Mouse (Mus musculus): Measurements from ENCODE around the gene Paip2b. TPM values are rescaled to one million over a fixed set of nuclear protein-coding genes. Genes with fewer than 3 reads are reported as not detected.

The Paip2b gene
- polyA plus RNA-seq (2014; fragmentation: Illumina TruSeq; extraction: RNeasy Lipid Tissue Mini Kit (QIAGEN cat#74804); ENCODE audit: low read depth, low replicate concordance) = 54.5 TPM

DNA sequence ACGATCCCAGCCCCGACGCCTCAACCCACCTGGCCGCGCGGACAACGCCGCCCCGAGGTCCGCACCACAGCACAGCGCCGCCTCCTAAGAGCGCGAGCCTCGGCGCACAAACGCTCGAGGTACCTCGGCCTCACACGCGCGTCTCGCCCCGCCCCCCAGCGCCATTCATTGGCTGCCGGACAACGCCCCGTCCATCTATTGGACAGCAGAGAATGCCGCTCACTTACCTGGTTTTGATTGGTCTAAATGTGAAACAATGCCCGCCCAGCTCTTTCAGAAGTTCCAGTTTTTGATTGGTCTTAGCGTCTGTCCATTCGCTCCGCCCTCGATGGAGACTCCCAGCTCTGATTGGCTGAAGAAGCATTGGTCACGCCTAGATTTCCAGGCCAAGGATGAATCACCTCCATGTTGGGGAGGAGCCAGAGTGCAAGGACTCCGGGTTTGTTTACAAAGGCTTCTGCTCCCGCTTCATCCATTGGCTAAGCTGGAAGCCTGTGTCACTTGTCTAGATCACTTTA lies at the start of gene Paip2b:
Paip2b (minus strand) TSS at position 136 of the 518 bp plus-strand sequence.

DNA sequence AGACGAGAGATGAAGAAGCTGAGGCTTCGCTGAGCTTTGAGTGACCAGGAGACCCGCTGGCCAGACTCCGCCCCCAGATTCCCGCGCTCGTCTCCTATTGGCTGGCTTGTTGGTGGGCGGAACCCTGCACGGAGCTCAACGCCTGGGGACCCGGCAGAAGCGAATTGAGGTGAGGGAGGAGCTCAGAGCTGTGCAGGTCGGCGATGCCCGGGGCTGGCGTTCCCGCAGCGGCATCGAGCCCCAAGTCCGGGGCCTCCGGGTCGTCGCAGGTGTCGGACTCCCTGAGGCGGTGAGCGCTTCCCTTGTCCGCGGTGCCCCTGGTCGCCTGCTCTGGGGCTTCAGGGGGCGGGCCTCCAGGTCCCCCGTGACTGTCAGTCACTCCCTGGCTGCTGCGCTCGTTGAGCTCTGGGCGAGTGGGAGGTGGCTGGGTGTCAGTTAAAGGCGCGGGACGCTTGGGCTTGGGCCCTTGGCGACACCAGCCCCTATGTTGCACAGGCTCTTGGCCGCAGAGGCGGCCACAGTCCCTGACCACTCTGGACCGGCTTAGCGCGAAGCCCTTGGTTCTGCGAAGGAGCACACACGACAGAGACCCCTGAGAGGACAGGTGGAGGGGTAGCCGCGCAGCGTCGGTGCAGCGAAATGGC lies 35.5 kb upstream of the Paip2b start, which contains the start of gene Zfp638:
Zfp638 (plus strand) TSS at position 156 of the 644 bp plus-strand sequence.

DNA sequence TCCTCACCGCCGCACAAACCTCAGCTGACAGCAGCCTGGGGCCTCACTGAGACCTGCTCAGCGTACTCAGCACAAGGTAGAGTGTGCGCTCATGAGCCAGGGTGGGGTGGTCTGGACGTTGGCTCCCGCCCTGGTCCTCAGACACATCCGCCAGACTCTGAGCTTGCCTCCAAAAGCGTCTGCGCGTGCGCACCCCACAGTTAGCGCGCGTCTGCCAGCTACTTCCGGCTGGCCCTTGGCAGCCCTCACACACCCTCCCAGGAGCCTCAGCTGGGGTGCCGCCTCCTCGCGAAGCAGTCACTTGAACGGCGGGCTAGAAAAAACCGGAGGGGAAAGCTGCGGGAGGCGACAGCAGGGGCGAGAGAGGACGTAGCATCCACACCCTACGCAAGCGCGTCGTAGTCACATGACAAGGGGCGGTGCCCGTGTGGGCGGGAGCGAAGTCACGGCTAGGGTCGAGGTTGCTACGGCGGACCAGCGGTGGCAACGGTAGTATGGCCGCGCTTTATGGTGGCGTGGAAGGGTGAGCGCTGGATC lies 36.7 kb downstream of the Paip2b start, which contains the start of gene Nagk:
Nagk (plus strand) TSS at position 223 of the 537 bp plus-strand sequence.

DNA sequence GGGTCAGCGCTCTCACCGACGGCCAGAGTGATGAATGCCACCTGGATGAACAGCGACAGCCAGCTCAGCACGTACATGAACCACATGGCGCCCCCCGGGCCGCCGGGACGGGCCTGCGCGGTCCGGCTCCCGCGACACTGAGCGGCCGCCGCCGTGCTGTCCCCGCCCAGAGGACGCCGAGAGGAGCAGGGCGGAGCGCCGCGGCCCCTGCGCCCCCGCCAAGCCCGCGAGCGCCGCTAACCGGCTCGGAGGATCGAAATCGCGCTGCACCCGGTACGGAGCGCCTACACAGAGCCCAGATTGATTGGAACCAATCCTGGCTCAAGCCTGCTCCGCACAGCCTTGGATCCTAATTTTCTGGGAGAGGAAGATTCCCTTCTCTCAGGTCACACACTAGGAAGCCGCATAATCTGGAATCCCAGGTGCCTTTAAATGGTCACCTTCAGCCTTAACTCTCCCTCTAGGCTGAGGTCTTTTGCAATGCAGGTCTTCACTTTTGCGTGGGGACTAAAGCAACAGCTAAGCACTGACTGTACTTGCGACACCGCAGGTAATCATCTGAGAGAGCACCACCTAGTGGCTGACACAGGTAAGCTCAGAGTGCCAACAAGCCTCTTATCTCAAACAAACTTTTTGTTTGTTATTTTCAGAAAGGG lies 55.8 kb downstream of the Paip2b start, which contains the start of gene Tex261:
Tex261 (minus strand) TSS at position 176 of the 656 bp plus-strand sequence.

DNA sequence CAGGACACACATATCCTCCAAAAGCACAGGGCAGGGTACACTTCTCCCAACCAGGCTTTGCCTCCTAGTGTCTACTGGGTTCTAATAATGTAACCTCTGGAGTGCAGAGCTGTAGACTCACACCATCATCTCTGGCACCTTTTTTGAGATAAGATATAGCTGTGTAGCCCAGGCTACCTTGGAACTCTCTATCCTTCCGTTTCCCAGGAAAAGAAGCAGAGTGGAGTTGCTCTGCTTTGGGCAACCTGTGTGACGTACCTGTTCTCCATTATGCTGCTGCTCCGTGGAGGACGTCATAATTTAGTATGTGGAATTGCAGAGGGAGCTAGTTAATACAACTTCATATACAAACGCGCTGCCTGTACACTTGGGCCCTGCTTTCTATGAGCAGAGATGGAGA lies 69.2 kb downstream of the Paip2b start, which contains the start of gene Ankrd53:
Ankrd53 (plus strand) TSS at position 301 of the 400 bp plus-strand sequence.

Other genes with a start within 250 kb of the Paip2b start
- gene Clec4f, start 175.6 kb downstream of the Paip2b start, polyA plus RNA-seq (2014; fragmentation: Illumina TruSeq; extraction: RNeasy Lipid Tissue Mini Kit (QIAGEN cat#74804); ENCODE audit: low read depth, low replicate concordance) = not detected
- gene Cd207, start 153.9 kb downstream of the Paip2b start, polyA plus RNA-seq (2014; fragmentation: Illumina TruSeq; extraction: RNeasy Lipid Tissue Mini Kit (QIAGEN cat#74804); ENCODE audit: low read depth, low replicate concordance) = not detected
- gene Vax2, start 120.5 kb downstream of the Paip2b start, polyA plus RNA-seq (2014; fragmentation: Illumina TruSeq; extraction: RNeasy Lipid Tissue Mini Kit (QIAGEN cat#74804); ENCODE audit: low read depth, low replicate concordance) = not detected
- 3.1 TPM for gene Atp6v1b1, start 88.8 kb downstream of the Paip2b start, polyA plus RNA-seq (2014; fragmentation: Illumina TruSeq; extraction: RNeasy Lipid Tissue Mini Kit (QIAGEN cat#74804); ENCODE audit: low read depth, low replicate concordance)
- gene Ankrd53, start 69.1 kb downstream of the Paip2b start, polyA plus RNA-seq (2014; fragmentation: Illumina TruSeq; extraction: RNeasy Lipid Tissue Mini Kit (QIAGEN cat#74804); ENCODE audit: low read depth, low replicate concordance) = 15.4 TPM
- gene Tex261, start 55.9 kb downstream of the Paip2b start, polyA plus RNA-seq (2014; fragmentation: Illumina TruSeq; extraction: RNeasy Lipid Tissue Mini Kit (QIAGEN cat#74804); ENCODE audit: low read depth, low replicate concordance) = 11.0 TPM
- 18.6 TPM for gene Nagk, start 36.8 kb downstream of the Paip2b start, polyA plus RNA-seq (2014; fragmentation: Illumina TruSeq; extraction: RNeasy Lipid Tissue Mini Kit (QIAGEN cat#74804); ENCODE audit: low read depth, low replicate concordance)
- gene Zfp638, start 35.4 kb upstream of the Paip2b start, polyA plus RNA-seq (2014; fragmentation: Illumina TruSeq; extraction: RNeasy Lipid Tissue Mini Kit (QIAGEN cat#74804); ENCODE audit: low read depth, low replicate concordance) = 146 TPM
- gene Dysf, start 176.8 kb upstream of the Paip2b start, polyA plus RNA-seq (2014; fragmentation: Illumina TruSeq; extraction: RNeasy Lipid Tissue Mini Kit (QIAGEN cat#74804); ENCODE audit: low read depth, low replicate concordance) = 0.15 TPM